Comparison of ENCODE assay signal across 31 mouse cellular contexts in genomic region chr3:146932506-146932905, GRCm38 (mm10).
"Had no signal": no experiment of that assay in that cellular context is flagged by ENCODE, and none has a peak within 500 bp of the region (broad histone marks: within the 10 kb centered on the region; RNA-seq: fewer than 3 reads in every experiment).

No protein-coding gene starts in this region.

- H3K27ac ChIP-seq: heart, embryonic 10.5 days; heart, embryonic 13.5 days; heart, embryonic 15.5 days; hindbrain, embryonic 10.5 days; hindbrain, embryonic 12.5 days; hindbrain, embryonic 13.5 days; hindbrain, embryonic 14.5 days; hindbrain, embryonic 15.5 days; hindbrain, postnatal 0 days; intestine, embryonic 15.5 days; kidney, embryonic 15.5 days; kidney, postnatal 0 days; layer of hippocampus, adult 2 months; left cerebral cortex, adult 2 months had no signal

- H3K27me3 ChIP-seq: heart, embryonic 12.5 days; heart, embryonic 13.5 days; heart, embryonic 15.5 days; hindbrain, embryonic 12.5 days; hindbrain, embryonic 15.5 days; intestine, embryonic 15.5 days; kidney, embryonic 15.5 days had no signal

- H3K4me2 ChIP-seq: heart, embryonic 11.5 days; heart, embryonic 12.5 days; heart, embryonic 13.5 days; heart, embryonic 15.5 days; hindbrain, embryonic 12.5 days; hindbrain, embryonic 13.5 days; hindbrain, embryonic 14.5 days; hindbrain, embryonic 15.5 days; intestine, embryonic 15.5 days; kidney, embryonic 15.5 days had no signal

- H3K9ac ChIP-seq: heart, embryonic 12.5 days; heart, embryonic 13.5 days; heart, embryonic 15.5 days; hindbrain, embryonic 12.5 days; hindbrain, embryonic 13.5 days; hindbrain, embryonic 14.5 days; hindbrain, embryonic 15.5 days; intestine, embryonic 15.5 days; kidney, embryonic 15.5 days had no signal

- DNase-seq: heart, postnatal 10 days; heart, postnatal 14 days; heart, postnatal 36 days; kidney, adult 11 months; kidney, adult 18-20 months; kidney, adult 2 months; kidney, adult 8-10 months; kidney, adult 9 months; kidney, postnatal 10 days; kidney, postnatal 14 days; kidney, postnatal 25 days; kidney, postnatal 36 days; kidney, postnatal 4 days; layer of hippocampus, adult 9-11 months; layer of hippocampus, postnatal 36 days had no signal

- H3K4me3 ChIP-seq: heart, embryonic 10.5 days; heart, embryonic 12.5 days; heart, embryonic 13.5 days; heart, embryonic 15.5 days; hindbrain, embryonic 10.5 days; hindbrain, embryonic 12.5 days; hindbrain, embryonic 13.5 days; hindbrain, embryonic 15.5 days; intestine, embryonic 15.5 days; kidney, embryonic 15.5 days; layer of hippocampus, adult 2 months; left cerebral cortex, adult 2 months had no signal

- H3K36me3 ChIP-seq: intestine, embryonic 15.5 days; kidney, embryonic 15.5 days had no signal

- H3K9me3 ChIP-seq: heart, embryonic 10.5 days; heart, embryonic 12.5 days; heart, embryonic 13.5 days; heart, embryonic 15.5 days; hindbrain, embryonic 10.5 days; hindbrain, embryonic 12.5 days; hindbrain, embryonic 13.5 days; hindbrain, embryonic 15.5 days; intestine, embryonic 15.5 days; kidney, embryonic 15.5 days had no signal

- H3K4me1 ChIP-seq: heart, embryonic 10.5 days; heart, embryonic 12.5 days; heart, embryonic 13.5 days; heart, embryonic 15.5 days; hindbrain, embryonic 10.5 days; hindbrain, embryonic 12.5 days; hindbrain, embryonic 13.5 days; hindbrain, embryonic 15.5 days; intestine, embryonic 15.5 days; kidney, embryonic 15.5 days had no signal
